Mouse (Mus musculus) gonadal fat pad, adult 2 months (tissue): ENCODE results near the gene Cpa5. TPM values are rescaled to one million over a fixed set of nuclear protein-coding genes. Genes with fewer than 3 reads are reported as not detected.

Experiments
- polyA plus RNA-seq: library from polyadenylated mRNA; depleted of rRNA; stranded (reverse); fragments of >200 nt; gene quantifications from 2 replicates; pipeline ENCODE4 v1.2.3, GENCODE M21; 2012; rRNA removed

Gene Cpa5
- polyA plus RNA-seq, 1 experiment: 0.41 TPM

Other genes starting within 250 kb of the Cpa5 start
- gene Zc3hc1, start 220.0 kb upstream of the Cpa5 start, polyA plus RNA-seq: 12.1 and 12.5 TPM in 2 replicates
- 28.4 and 34.6 TPM in 2 replicates for gene Klhdc10, start 209.1 kb upstream of the Cpa5 start, polyA plus RNA-seq
- gene Tmem209, start 101.2 kb upstream of the Cpa5 start, polyA plus RNA-seq: 32.4 and 47.0 TPM in 2 replicates
- 0.09 and 0.27 TPM in 2 replicates for gene Ssmem1, start 101.2 kb upstream of the Cpa5 start, polyA plus RNA-seq
- gene Cpa2, start 69.4 kb upstream of the Cpa5 start, polyA plus RNA-seq: 0.63 and 1.3 TPM in 2 replicates
- gene Cpa4, start 42.6 kb upstream of the Cpa5 start, polyA plus RNA-seq: not detected in 2 replicates
- 0.22 and 2.3 TPM in 2 replicates for gene Cpa1, start 28.2 kb downstream of the Cpa5 start, polyA plus RNA-seq
- 13.9 and 16.4 TPM in 2 replicates for gene Cep41, start 82.7 kb downstream of the Cpa5 start, polyA plus RNA-seq
- 268 and 948 TPM in 2 replicates for gene Mest, start 112.5 kb downstream of the Cpa5 start, polyA plus RNA-seq